Mouse (Mus musculus) common myeloid progenitor, adult 5-6 weeks (primary cell): ENCODE data around the gene Eif4h. TPM values are rescaled to one million over a fixed set of nuclear protein-coding genes. Genes with fewer than 3 reads are reported as not detected.

ENCODE experiments used
- ATAC-seq: replicated peaks from 2 replicates; pipeline ENCODE4 v1.8.0; 2016; ENCODE audit warnings: low read depth, mild to moderate bottlenecking, moderate TSS enrichment, inconsistent platforms; ENCODE audit not compliant: poor library complexity, severe bottlenecking
- total RNA-seq: library from RNA; stranded (forward); fragments of 200-1000, 187-1606 nt; gene quantifications from 2 replicates; pipeline ENCODE4 v1.2.3, GENCODE M21; 2017

The Eif4h gene
- total RNA-seq, 1 experiment from 2014 or later = 235 TPM

DNA sequence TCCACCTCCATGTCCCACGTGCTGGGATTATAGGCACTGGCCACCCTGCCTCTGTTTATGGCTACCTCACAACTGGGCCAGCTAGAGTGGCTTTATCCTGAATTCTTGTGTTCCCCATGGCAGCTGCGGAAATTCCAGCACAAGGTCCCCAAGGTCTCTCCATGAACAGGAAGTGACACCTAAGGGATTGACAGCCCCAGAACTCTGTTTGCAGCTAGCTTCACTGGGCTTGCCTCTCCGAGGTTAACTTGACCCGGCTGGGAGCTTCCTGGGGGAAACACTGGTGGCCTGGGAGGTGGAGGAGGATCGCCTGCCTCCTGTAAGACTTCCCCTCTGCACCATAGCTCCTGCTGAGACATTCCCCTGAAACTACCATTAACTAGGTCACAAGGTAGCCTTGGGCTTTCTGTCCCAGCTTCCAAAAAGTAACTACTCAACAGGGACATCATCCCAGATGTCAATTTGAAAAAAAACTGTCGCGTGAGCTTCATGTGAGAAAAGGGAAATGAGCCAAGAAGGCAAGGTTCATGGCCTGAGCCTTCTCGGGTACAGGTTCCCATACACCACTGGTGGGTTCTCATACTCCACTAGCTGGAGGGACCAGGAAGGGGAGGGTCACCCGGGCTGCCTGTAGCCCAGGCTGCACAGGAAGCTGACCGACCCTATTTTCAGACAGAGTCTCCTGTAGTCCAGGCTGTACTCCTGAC, 66.6 kb downstream of the Eif4h start:
- ATAC-seq = peak; percentile 31; the same call in 1 of the 2 replicates

DNA sequence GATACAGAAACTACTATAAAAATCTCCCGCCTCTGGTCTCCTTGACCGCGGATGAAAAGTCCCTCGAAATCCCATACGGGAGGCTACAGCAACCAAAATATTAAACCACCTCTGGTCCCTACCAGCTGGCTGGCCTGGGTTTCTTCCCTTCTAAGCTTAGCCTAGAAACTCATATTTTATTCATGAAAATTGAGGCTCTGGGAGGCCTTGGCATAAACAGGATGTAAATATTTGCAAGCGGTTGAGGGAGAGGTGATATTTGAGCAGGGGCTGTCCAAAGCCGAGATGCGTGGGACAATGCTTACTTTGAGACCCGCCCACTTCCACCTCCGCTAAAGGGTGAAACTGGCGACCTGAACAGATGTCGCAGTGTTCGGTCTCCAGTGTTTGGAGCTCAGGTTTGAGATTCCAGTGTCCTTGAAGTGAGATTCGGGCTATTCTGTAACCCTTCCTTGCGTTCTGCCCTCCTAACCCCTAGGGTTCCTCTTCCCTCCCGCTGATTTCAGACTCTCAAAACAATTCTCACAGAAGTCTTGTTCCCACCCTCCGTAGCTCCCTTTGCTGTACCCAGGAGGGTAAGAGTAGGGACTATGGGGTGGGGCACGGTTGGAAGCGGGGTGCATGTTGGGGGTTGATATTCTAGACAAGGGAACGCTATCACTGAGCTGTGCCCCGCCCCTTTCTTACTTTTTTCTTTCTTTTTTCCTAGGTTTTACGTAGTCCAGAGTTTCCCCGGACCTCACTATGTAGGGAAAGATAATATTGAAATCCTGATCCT, 67.4 kb downstream of the Eif4h start:
- peak; percentile 61 for ATAC-seq

Other genes starting within 250 kb of the Eif4h start
- gene Gtf2ird1, start 182.8 kb downstream of the Eif4h start, total RNA-seq = 14.6 and 28.2 TPM in 2 replicates
- 6.2 and 13.3 TPM in 2 replicates for gene Clip2, start 87.1 kb downstream of the Eif4h start, total RNA-seq
- gene Syna, start 79.3 kb downstream of the Eif4h start, total RNA-seq = not detected in 2 replicates
- gene Rfc2, start 58.1 kb downstream of the Eif4h start, total RNA-seq = 159 and 183 TPM in 2 replicates
- 50.2 and 65.4 TPM in 2 replicates for gene Lat2, start 24.5 kb downstream of the Eif4h start, total RNA-seq
- 12.6 and 15.1 TPM in 2 replicates for gene Limk1, start 49.1 kb upstream of the Eif4h start, total RNA-seq
- not detected in 2 replicates for gene Eln, start 107.8 kb upstream of the Eif4h start, total RNA-seq